Mouse (Mus musculus) neural tube, embryonic 12.5 days (tissue): ENCODE results near the gene Igf2bp2. TPM values are rescaled to one million over a fixed set of nuclear protein-coding genes. Genes with fewer than 3 reads are reported as not detected.

Experiments
- ATAC-seq: fragments of 200-750 bp; cut with Nextera tagmentation; 2 replicates; pipeline ENCODE4 v1.8.0; 2017; ENCODE audit warnings: low read depth, mild to moderate bottlenecking, moderate TSS enrichment, moderate library complexity; ENCODE audit not compliant: low FRiP score
- H3K27ac ChIP-seq: fragments of 300-500 bp; sonication (generic); 2 replicates; pipeline ENCODE4 v1.5.1; 2016
- H3K27me3 ChIP-seq: fragments of 300-500 bp; sonication (generic); replicated peaks from 2 replicates; pipeline ENCODE4 v1.6.1; 2016; ENCODE audit warnings: mild to moderate bottlenecking
- H3K36me3 ChIP-seq: fragments of 300-500 bp; sonication (generic); 2 replicates; pipeline ENCODE4 v1.6.1; 2016; ENCODE audit warnings: mild to moderate bottlenecking
- H3K4me1 ChIP-seq: fragments of 300-500 bp; sonication (generic); 2 replicates; pipeline ENCODE4 v1.6.1; 2016
- H3K4me2 ChIP-seq: fragments of 300-500 bp; sonication (generic); replicated peaks from 2 replicates; pipeline ENCODE4 v1.6.1; 2016; ENCODE audit warnings: mild to moderate bottlenecking
- H3K4me3 ChIP-seq: fragments of 300-500 bp; sonication (generic); 2 replicates; pipeline ENCODE4 v1.5.1; 2016
- H3K9ac ChIP-seq: fragments of 300-500 bp; sonication (generic); 2 replicates; pipeline ENCODE4 v1.6.1; 2016; ENCODE audit warnings: mild to moderate bottlenecking
- H3K9me3 ChIP-seq: fragments of 300-500 bp; sonication (generic); 2 replicates; pipeline ENCODE4 v1.6.1; 2016; ENCODE audit warnings: mild to moderate bottlenecking
- WGBS: fragments of 180-500 bp; shearing (Covaris S2); methylation state at CpG from one replicate; pipeline ENCODE4 v1.1.7; 2016; 5-methylcytosine and 5-hydroxymethylcytosine counted together
- polyA plus RNA-seq: library from polyadenylated mRNA; unstranded; fragments of >200 nt; fragmentation: Nextera tagmentation; extraction: Ambion mirVana; gene quantifications from 2 replicates; pipeline ENCODE4 v1.2.1, GENCODE M21; 2016

Igf2bp2 gene
- 85.0 and 87.6 TPM in 2 replicates for polyA plus RNA-seq

DNA sequence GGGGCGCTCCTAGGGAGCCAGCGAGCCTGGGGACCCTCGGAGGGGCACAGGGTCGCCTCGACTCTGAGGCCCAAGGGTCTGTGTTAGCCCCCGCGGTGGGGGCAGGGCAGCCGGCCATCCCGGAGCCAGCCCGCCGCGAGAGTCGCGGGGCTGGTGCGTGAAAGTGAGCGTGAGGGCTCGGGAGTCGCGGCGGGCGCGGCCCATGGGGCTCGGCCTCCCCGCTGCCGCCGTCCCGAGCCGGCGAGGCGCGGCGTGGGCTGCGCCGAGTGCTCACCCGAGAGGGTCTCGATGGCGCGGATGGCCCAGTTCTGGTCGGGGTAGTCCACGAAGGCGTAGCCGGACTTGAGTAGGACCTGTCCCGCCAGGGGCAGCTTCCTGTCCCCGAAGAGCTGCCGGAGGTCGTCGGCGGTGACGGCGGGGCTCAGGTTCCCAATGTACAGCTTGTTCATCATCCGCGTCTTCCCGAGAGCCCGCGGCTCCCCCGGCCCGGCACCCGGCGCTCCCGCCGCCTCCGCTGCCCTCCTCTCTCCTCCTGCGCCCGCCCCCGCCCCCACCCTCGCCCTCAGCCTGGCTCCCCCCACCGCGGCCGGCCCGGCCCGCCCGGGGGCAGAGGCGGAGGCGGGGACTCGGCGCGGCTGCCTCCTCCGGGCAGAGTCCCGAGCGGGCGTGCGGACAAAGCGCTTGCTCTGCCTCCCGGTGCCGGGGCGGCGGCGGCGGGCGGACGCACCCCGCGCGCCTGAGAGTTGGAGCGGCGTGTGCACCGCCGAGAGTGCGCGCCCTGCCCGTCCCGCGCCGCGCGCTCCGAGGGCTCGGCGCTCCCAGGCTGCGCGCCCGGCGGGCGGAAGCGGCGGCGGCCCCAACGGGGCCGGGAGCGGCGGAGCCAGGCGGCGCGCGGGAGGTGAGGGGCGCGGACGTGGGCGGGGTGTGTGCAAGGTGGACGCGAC, at the start of gene Igf2bp2:
Gene Igf2bp2, minus strand, starts transcription at position 788 of the 944 bp plus-strand sequence.
- no peaks in the 10 kb centered on the region for H3K9me3 ChIP-seq
- H3K27me3 ChIP-seq, result no peaks in the 10 kb centered on the region
- peak within 1 kb of the TSS; percentile 93 for H3K9ac ChIP-seq
- H3K4me1 ChIP-seq, result peaks cover 23% of the 10 kb centered on the region
- peak within 1 kb of the TSS; percentile 91 for H3K4me2 ChIP-seq
- ATAC-seq, result peak; percentile 75
- no peaks in the 10 kb centered on the region for H3K36me3 ChIP-seq
- under 1% methylated on average over 123 of the region's 131 CpGs for WGBS
- peak within 1 kb of the TSS; percentile 80 for H3K27ac ChIP-seq
- peak within 1 kb of the TSS; percentile 99 for H3K4me3 ChIP-seq

DNA sequence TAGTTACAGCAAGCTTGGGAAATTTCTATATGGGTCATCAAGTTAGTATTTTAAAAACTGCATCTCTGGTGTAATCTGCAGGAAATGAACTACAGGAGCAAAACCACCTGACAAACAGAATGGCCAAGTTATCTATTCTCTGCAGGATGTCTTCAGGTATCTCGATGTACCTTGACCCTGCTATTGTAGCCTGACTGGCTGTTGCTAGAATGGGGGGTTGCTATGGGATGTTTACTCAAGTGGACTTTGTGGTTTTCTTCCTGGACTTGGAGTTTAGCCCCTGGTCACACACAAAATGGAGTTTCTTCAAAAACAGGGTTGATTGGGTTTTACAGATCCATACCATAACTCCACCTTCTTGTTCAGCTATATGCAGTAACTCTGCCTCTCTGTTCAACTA, 40.4 kb upstream of the Igf2bp2 start:
- no peak for ATAC-seq

DNA sequence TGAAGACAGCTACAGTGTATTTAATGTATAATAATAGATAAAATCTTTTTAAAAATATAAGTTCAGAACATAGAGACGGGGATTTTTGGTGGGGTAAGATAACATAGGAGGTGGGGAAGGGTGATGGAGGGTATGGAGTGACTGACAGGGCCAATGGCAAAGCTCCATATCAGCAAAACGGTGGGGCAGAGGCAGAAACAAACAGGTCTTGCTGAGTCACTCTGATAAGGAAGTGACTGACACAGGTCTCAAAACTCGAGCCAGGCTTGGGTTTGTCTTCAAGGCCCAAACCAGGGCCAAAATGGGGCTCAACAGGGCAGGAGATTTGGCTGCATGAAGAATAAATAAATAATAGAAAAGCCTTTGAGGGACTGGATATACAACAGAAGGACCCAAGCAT, 38.8 kb upstream of the Igf2bp2 start:
- Histone ChIP-seq H3K4me2 (no peak overlapping the region), H3K9me3 (no peaks in the 10 kb centered on the region), H3K4me1 (no peaks in the 10 kb centered on the region), H3K27me3 (no peaks in the 10 kb centered on the region), H3K4me3 (no peak overlapping the region), H3K27ac (no peak overlapping the region), H3K9ac (no peak overlapping the region), H3K36me3 (no peaks in the 10 kb centered on the region)
- ATAC-seq, result no peak
- WGBS, result 74% methylated on average over 3 of the region's 3 CpGs

More for the DNA sequence above, 40.4 kb upstream of the Igf2bp2 start:
- Histone ChIP-seq H3K9ac (no peak overlapping the region), H3K27ac (no peak overlapping the region), H3K36me3 (no peaks in the 10 kb centered on the region), H3K9me3 (no peaks in the 10 kb centered on the region), H3K4me2 (no peak overlapping the region), H3K27me3 (no peaks in the 10 kb centered on the region), H3K4me3 (no peak overlapping the region), H3K4me1 (no peaks in the 10 kb centered on the region)
- WGBS, result 91% methylated on average over 1 of the region's 1 CpGs

DNA sequence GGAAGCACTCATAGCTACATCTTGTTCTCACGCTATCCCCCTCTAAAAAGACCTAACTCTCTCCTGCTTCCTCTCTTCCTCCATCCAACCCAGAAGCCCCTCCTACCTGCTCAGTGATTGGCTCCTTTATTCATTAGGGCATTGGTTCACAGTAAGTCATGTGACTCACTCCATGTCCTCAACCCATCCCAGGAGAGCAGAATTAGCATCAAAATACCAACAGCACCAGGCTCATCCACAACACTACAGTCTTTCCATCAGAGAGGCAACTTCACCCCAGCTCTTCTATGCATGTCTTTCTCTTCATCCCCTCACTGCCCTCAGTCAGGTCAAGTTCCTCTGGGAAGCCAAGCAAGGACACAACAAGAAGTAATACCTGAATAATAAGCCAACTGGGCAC, 37.4 kb upstream of the Igf2bp2 start:
- no peaks in the 10 kb centered on the region for H3K4me1 ChIP-seq
- WGBS, result 49% methylated on average over 1 of the region's 1 CpGs
- H3K27ac ChIP-seq, result no peak overlapping the region
- no peaks in the 10 kb centered on the region for H3K27me3 ChIP-seq
- no peak overlapping the region for H3K4me2 ChIP-seq
- H3K4me3 ChIP-seq, result no peak overlapping the region
- no peak overlapping the region for H3K9ac ChIP-seq
- no peaks in the 10 kb centered on the region for H3K9me3 ChIP-seq
- no peaks in the 10 kb centered on the region for H3K36me3 ChIP-seq
- no peak for ATAC-seq

DNA sequence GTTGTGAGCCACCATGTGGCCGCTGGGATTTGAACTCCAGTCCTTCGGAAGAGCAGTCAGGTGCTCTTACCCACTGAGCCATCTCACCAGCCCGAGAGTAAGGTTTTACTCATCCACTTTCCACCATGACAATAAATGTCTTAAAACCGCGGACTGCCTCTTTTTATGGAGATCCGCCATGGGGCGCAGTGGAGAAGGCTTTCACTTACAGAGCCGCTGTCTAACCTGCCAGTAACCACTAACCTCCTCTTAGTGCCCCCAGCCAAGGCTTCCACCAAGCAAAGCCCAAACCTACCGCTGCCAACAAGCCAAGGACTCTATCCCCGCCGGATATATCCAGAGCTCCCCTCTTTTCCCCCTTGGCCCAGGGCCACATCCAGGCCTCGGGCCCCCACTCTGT, 24.3 kb upstream of the Igf2bp2 start:
- Histone ChIP-seq H3K36me3 (no peaks in the 10 kb centered on the region), H3K4me3 (no peak overlapping the region), H3K9ac (no peak overlapping the region), H3K27me3 (no peaks in the 10 kb centered on the region), H3K4me1 (no peaks in the 10 kb centered on the region), H3K9me3 (no peaks in the 10 kb centered on the region), H3K27ac (no peak overlapping the region), H3K4me2 (no peak overlapping the region)
- ATAC-seq, result no peak
- 87% methylated on average over 12 of the region's 12 CpGs for WGBS

DNA sequence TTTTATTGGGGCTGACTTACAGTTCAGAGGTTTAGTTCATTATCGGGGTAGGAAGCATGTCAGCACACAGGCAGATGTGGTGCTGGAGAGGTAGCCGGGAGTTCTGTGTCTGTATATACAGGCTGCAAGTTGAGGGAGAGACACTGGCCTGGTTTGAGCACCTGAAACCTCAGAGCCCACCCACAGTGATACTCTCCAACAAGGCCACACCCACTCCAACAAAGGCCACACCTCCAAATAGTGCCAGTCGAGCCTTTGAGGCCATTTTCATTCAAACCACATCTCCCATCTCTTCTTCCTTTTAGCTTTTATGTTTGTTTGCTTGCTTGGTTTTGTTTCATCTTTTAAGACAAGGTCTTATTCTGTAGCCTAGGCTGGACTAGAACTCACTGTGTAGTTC, 22.3 kb upstream of the Igf2bp2 start:
- no peaks in the 10 kb centered on the region for H3K27me3 ChIP-seq
- 89% methylated on average over 3 of the region's 3 CpGs for WGBS
- H3K27ac ChIP-seq, result no peak overlapping the region
- H3K4me3 ChIP-seq, result no peak overlapping the region
- H3K36me3 ChIP-seq, result no peaks in the 10 kb centered on the region
- no peaks in the 10 kb centered on the region for H3K4me1 ChIP-seq
- no peaks in the 10 kb centered on the region for H3K9me3 ChIP-seq
- no peak for ATAC-seq
- H3K9ac ChIP-seq, result no peak overlapping the region
- H3K4me2 ChIP-seq, result no peak overlapping the region

DNA sequence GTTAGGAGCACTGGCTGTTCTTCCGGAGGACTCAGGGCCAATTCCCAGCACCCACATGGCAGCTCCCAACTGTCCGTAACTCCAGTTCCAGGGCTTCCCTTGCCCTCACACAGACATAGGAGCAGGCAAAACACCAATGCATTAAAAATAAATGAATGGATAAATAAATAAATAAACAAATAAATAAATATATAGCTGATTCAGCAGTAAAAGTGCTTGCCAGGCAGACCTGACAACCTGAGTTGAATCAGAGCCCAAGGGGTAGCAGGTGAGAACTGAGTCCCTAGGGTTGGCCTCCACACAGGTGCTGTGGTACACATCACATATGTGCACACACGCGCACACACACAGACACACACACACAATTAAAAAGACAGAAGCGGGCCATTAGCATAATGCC, 21.0 kb upstream of the Igf2bp2 start:
- no peaks in the 10 kb centered on the region for H3K36me3 ChIP-seq
- H3K9ac ChIP-seq, result no peak overlapping the region
- no peak for ATAC-seq
- H3K27ac ChIP-seq, result no peak overlapping the region
- 98% methylated on average over 5 of the region's 5 CpGs for WGBS
- no peaks in the 10 kb centered on the region for H3K27me3 ChIP-seq
- no peaks in the 10 kb centered on the region for H3K9me3 ChIP-seq
- no peak overlapping the region for H3K4me2 ChIP-seq
- no peaks in the 10 kb centered on the region for H3K4me1 ChIP-seq
- no peak overlapping the region for H3K4me3 ChIP-seq

DNA sequence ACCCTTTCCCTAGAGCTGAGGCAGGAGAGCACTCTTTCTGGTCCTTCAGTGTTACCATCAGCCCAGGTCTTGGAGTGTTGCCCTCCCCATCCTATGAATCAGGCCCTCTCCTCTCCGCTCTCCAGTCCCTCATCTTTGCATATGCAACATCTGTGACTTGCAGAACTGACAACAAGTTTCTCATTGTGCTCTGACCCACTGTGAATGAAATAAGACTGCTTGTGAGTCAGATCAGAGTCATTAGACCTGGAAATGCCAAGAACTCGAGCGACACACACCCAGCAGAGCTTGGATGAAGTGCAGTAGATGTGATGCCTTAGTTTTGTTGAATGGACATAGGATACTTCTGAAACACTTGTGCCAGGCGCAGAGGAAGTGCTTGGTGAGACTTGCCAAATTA, 19.2 kb upstream of the Igf2bp2 start:
- no peak overlapping the region for H3K9ac ChIP-seq
- H3K9me3 ChIP-seq, result no peaks in the 10 kb centered on the region
- WGBS, result 90% methylated on average over 4 of the region's 4 CpGs
- ATAC-seq, result no peak
- no peaks in the 10 kb centered on the region for H3K27me3 ChIP-seq
- no peak overlapping the region for H3K4me2 ChIP-seq
- H3K36me3 ChIP-seq, result no peaks in the 10 kb centered on the region
- no peak overlapping the region for H3K27ac ChIP-seq
- no peaks in the 10 kb centered on the region for H3K4me1 ChIP-seq
- no peak overlapping the region for H3K4me3 ChIP-seq

DNA sequence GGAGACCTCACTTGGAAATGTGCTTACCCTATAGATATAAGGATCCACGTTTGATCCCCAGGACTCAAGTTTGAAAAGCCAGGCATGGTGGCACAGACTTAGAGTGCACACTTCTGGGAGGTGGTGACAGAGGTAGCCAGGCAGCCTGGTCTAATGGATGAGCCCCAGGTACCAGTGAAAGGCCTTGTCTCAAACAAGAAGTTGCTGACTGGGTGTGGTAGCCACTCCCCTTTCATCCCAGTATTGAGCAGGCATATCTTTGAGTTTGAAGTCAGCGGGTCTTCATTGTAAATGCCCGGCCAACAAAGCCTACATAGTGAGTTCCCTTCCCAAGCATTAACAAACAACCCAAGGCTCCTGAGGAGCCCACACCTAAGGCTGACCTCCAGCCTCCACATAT, 15.7 kb upstream of the Igf2bp2 start:
- no peak overlapping the region for H3K4me2 ChIP-seq
- H3K27ac ChIP-seq, result no peak overlapping the region
- ATAC-seq, result no peak
- H3K9ac ChIP-seq, result no peak overlapping the region
- H3K4me3 ChIP-seq, result no peak overlapping the region
- no peaks in the 10 kb centered on the region for H3K27me3 ChIP-seq
- no peaks in the 10 kb centered on the region for H3K36me3 ChIP-seq
- 80% methylated on average over 3 of the region's 3 CpGs for WGBS
- no peaks in the 10 kb centered on the region for H3K4me1 ChIP-seq
- H3K9me3 ChIP-seq, result peaks cover 9% of the 10 kb centered on the region; the same call in 1 of the 2 replicates

DNA sequence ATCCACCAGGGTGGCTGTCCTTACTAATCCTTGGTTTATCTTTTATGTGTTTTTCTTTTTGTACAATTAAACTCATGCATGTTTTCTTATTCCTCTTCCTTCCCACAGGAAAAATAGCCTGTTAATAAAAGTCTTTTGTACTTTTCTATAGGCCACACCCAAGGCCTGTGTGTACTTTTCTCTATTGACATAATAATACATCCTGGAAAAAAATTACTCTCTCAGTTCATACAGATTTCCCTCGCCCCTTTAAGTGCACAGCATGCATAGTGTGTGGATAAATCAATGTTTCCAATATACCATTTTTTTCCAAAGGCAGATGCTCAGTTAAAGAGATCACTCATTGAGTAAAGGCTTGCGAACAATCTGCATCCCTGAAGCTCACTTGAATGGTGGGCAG, 14.9 kb upstream of the Igf2bp2 start:
- 84% methylated on average over 2 of the region's 2 CpGs for WGBS
- ATAC-seq, result no peak
- Histone ChIP-seq H3K27me3 (no peaks in the 10 kb centered on the region), H3K4me3 (no peak overlapping the region), H3K4me1 (no peaks in the 10 kb centered on the region), H3K9ac (no peak overlapping the region), H3K27ac (no peak overlapping the region), H3K9me3 (peaks cover 9% of the 10 kb centered on the region; the same call in 1 of the 2 replicates), H3K36me3 (no peaks in the 10 kb centered on the region), H3K4me2 (no peak overlapping the region)

DNA sequence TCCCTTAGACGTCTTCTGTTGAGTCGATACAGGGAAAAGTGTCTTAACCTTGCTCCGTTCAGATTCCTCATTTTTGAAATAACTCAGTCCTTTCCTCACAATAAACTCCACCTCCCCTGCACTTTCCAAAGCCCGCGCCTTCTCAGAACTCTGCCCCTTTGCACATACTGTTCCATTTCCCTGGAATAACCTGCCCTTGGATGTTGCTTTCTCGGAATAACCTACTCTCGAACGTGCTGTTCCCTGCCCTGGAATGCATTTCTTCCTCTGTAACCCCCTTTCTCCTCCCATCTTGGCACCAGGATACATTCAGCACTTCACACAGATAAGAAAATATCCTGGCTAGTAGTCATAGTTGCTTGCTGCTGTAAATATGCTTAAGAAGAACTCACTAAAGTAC, 5.6 kb upstream of the Igf2bp2 start:
- no peak overlapping the region for H3K4me3 ChIP-seq
- H3K27me3 ChIP-seq, result no peaks in the 10 kb centered on the region
- no peak overlapping the region for H3K4me2 ChIP-seq
- 95% methylated on average over 8 of the region's 8 CpGs for WGBS
- no peak overlapping the region for H3K9ac ChIP-seq
- H3K4me1 ChIP-seq, result peaks cover 7% of the 10 kb centered on the region; the same call in 1 of the 2 replicates
- no peaks in the 10 kb centered on the region for H3K9me3 ChIP-seq
- ATAC-seq, result no peak
- no peaks in the 10 kb centered on the region for H3K36me3 ChIP-seq
- H3K27ac ChIP-seq, result no peak overlapping the region

DNA sequence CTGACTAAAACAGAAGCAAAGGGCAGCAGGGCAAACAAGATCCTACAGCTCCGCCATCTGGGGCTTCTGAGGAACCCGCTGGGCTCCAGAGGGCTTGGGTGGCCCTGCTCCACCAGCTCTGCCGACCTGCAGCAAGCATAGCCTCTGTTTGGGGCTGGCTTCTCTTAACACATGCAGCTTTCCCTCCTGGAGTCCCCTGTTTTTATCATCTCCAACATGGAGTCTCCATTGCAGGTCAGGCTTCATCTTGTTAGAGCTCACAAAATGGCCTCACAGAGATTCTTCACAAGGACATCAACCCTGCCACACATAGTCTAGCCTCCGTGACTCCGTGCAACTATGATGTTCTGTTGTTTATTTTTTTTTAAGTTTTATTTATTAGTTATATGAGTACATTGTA, 2.5 kb upstream of the Igf2bp2 start:
- Histone ChIP-seq H3K4me2 (no peak overlapping the region), H3K4me1 (peaks cover 12% of the 10 kb centered on the region; the same call in 1 of the 2 replicates), H3K9ac (no peak overlapping the region), H3K36me3 (no peaks in the 10 kb centered on the region), H3K27me3 (no peaks in the 10 kb centered on the region), H3K27ac (no peak overlapping the region), H3K4me3 (no peak overlapping the region), H3K9me3 (no peaks in the 10 kb centered on the region)
- WGBS, result 87% methylated on average over 5 of the region's 5 CpGs
- no peak for ATAC-seq

DNA sequence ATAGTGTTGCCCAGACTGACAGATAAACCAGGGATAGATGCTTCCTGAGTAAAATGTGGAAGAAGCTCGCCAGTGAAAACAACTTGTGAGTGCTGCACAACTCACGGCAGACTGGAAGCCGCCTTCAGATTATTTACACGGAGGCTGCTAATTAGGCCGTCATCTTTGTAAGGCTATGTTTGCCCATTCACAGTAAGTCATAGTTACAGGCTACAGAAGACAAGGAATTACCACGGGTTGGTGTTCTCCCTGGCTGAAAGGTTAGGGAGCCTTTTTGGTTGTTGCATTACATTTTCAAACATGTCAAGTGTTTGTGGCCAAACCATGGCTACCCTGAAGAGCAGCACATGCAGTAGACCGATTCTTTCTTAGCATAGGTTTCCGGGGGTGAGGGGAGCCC, 1.3 kb upstream of the Igf2bp2 start:
- peaks cover 19% of the 10 kb centered on the region; the same call in 1 of the 2 replicates for H3K4me1 ChIP-seq
- H3K27ac ChIP-seq, result no peak overlapping the region
- peak overlapping the region; percentile 91 for H3K4me2 ChIP-seq
- no peak for ATAC-seq
- WGBS, result 59% methylated on average over 8 of the region's 8 CpGs
- H3K9me3 ChIP-seq, result no peaks in the 10 kb centered on the region
- H3K36me3 ChIP-seq, result no peaks in the 10 kb centered on the region
- H3K4me3 ChIP-seq, result no peak overlapping the region
- no peaks in the 10 kb centered on the region for H3K27me3 ChIP-seq
- H3K9ac ChIP-seq, result no peak overlapping the region
